Mouse (Mus musculus): ENCODE data around the gene Exosc2.

Gene Exosc2

GRCm38 (mm10) chr2:31727576-31728277 is 57.2 kb downstream of the Exosc2 start:
- peak; percentile 37 for DNase-seq (ENCODE audit: low read depth)

- DNase-seq (ENCODE audit: low read depth), result no peak
Observed at GRCm38 (mm10) chr2:31730640-31731039, 60.1 kb downstream of the Exosc2 start.
